Mouse (Mus musculus) erythroblast, embryonic 14.5 days (primary cell): Measurements from ENCODE around the gene Atp6v0a4. TPM values are rescaled to one million over a fixed set of nuclear protein-coding genes. Genes with fewer than 3 reads are reported as not detected.

Source experiments
- H3K27me3 ChIP-seq: 2 replicates; pipeline ENCODE4 v1.6.1; 2012; ENCODE audit warnings: inconsistent platforms; ENCODE audit not compliant: control insufficient read depth
- H3K36me3 ChIP-seq: 2 replicates; pipeline ENCODE4 v1.6.1; 2012; ENCODE audit warnings: mild to moderate bottlenecking, inconsistent platforms; ENCODE audit not compliant: control insufficient read depth
- H3K4me1 ChIP-seq: 2 replicates; pipeline ENCODE4 v1.6.1; 2012; ENCODE audit warnings: inconsistent platforms; ENCODE audit not compliant: control insufficient read depth
- H3K4me3 ChIP-seq: replicated peaks from 2 replicates; pipeline ENCODE3; 2012; ENCODE audit warnings: moderate library complexity, mild to moderate bottlenecking, inconsistent platforms
- H3K9me3 ChIP-seq: 2 replicates; pipeline ENCODE4 v1.6.1; 2012; ENCODE audit warnings: low read length, inconsistent platforms, mixed read lengths; ENCODE audit not compliant: control insufficient read depth
- GATA1 ChIP-seq: IDR thresholded peaks from 2 replicates; pipeline ENCODE4 v1.6.1; 2012; ENCODE audit warnings: low read length, inconsistent platforms, mixed read lengths
- TAL1 ChIP-seq: IDR thresholded peaks from 3 replicates; pipeline ENCODE4 v1.6.1; 2012; ENCODE audit warnings: low read length, inconsistent platforms, mixed read lengths
- polyA plus RNA-seq: library from polyadenylated mRNA; stranded (reverse); fragments of >175 nt; gene quantifications from 2 replicates; pipeline ENCODE4 v1.2.3, GENCODE M21; 2012

Gene Atp6v0a4
- polyA plus RNA-seq, 1 experiment, result not detected

DNA sequence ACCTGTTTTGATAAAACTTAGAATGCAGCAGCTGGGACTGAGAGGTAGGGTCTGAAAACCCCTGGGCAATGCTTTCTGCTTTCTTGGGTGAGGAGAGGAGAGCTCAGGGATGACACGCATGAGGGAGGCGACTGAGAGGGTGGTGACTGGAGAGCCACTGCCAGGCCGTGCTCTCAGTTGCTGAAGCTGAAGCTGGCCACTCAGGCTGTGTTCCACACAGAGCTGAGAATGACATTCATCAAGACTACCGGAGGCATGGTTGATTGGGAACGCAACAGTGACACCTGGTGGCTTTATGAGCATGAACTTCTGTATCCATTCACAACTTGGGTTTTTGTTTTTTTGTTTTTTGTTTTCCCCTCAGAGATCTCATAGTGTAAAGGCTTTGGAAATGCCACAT is 58.2 kb downstream of the Atp6v0a4 start:
- TF ChIP-seq TAL1 (no peak), GATA1 (no peak)
- Histone ChIP-seq H3K4me3 (no peak overlapping the region), H3K27me3 (no peaks in the 10 kb centered on the region), H3K9me3 (peaks cover 12% of the 10 kb centered on the region), H3K36me3 (no peaks in the 10 kb centered on the region), H3K4me1 (peaks cover 7% of the 10 kb centered on the region)

DNA sequence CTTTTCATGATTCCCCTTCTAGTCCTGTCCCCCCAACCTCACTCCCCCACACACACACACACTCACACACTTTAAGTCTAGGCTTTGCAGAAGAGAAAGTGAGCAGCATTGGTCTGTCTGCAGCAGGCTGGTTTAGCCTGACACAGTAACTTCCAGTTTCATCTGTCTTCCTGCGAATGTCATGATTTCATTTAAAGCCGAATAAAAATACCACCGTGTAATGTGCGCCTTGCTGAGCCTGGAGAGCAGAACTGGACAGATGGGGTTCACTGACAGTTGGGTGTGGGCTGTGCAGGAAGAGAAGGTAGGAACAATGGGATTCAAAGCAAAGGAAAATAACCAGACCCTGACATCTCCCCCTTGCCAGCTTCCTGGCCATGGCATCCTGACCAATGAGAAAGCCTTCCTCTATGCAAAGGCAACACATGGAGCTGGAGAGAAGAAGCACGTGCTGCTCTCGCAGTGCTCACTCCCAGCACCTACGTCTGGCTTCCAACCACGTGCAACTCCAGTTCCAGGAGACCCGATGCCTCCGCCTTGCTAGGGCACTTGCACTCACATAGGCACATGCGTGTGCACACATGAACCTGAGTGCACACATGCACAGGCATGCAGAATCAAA is 58.8 kb downstream of the Atp6v0a4 start:
- H3K9me3 ChIP-seq, result peaks cover 12% of the 10 kb centered on the region
- no peak for TF ChIP-seq GATA1
- H3K36me3 ChIP-seq, result no peaks in the 10 kb centered on the region
- H3K27me3 ChIP-seq, result no peaks in the 10 kb centered on the region
- H3K4me1 ChIP-seq, result peaks cover under 1% of the 10 kb centered on the region
- no peak overlapping the region for H3K4me3 ChIP-seq

DNA sequence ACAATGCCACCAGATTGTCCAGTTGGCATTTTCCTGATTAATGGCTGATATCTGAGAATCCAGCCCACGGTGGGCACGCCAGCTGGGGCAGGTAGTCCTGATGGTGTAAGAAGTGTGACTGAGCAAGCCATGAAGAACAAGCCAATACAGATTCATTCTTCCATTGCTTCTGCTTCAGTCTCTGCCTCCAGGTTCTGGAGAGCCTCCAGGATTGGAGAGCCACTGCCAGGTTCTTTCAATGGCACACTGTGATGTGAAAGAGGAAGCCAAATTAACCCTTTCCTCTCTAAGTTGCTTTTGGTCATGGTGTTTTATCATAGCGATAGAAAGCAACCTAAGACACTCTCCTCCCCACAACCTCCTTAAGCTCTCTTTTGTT is 59.3 kb downstream of the Atp6v0a4 start:
- no peaks in the 10 kb centered on the region for H3K27me3 ChIP-seq

DNA sequence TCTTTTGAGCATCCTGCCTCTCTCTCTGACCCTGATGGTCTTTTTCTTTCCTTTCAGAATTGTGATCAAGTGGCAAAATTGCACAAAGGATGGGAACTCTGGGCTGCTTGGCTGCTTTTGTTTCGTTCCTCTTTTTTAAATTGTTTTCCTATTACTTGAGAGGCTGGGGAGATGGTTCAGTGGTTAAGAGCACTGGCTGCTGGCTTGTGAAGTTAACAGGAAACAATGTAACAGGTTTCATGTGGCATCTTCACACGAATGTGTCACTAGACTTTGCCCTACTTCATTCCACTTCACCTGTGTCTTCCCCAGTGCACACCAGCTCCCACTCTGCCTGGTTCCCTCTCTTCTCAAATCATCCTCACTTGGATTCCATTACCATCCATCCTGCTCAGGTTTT is 59.8 kb downstream of the Atp6v0a4 start:
- no peaks in the 10 kb centered on the region for H3K27me3 ChIP-seq
- H3K4me3 ChIP-seq, result no peak overlapping the region
- H3K4me1 ChIP-seq, result no peaks in the 10 kb centered on the region
- TF ChIP-seq GATA1, result no peak
- TF ChIP-seq TAL1, result no peak
- H3K36me3 ChIP-seq, result no peaks in the 10 kb centered on the region
- H3K9me3 ChIP-seq, result peaks cover 12% of the 10 kb centered on the region

More for the DNA sequence above, 59.3 kb downstream of the Atp6v0a4 start:
- Histone ChIP-seq H3K9me3 (peaks cover 12% of the 10 kb centered on the region), H3K36me3 (no peaks in the 10 kb centered on the region), H3K4me3 (no peak overlapping the region), H3K4me1 (no peaks in the 10 kb centered on the region)
- TF ChIP-seq TAL1 (no peak), GATA1 (no peak)

DNA sequence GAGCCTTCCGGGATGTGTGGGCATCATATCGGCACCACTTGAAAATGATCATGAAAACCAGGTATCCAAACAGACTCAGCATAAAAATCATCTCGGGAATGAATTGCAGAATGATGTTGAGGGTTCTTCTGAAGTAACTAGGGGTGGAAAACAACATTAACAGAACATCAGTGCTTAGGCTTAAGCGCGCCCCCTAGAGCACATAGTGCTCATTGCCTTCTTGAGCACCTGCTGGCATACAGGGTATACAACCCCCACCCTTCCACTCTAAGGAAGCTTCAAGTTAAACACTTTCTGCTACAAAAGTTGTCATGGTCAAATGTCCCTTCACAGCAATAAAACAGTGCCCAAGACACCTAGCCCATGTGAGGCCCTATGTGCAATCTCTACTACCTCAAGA is 65.6 kb downstream of the Atp6v0a4 start:
- no peak for TF ChIP-seq TAL1
- no peaks in the 10 kb centered on the region for H3K4me1 ChIP-seq
- H3K4me3 ChIP-seq, result no peak overlapping the region
- H3K36me3 ChIP-seq, result no peaks in the 10 kb centered on the region
- peaks cover 12% of the 10 kb centered on the region for H3K9me3 ChIP-seq
- H3K27me3 ChIP-seq, result no peaks in the 10 kb centered on the region

DNA sequence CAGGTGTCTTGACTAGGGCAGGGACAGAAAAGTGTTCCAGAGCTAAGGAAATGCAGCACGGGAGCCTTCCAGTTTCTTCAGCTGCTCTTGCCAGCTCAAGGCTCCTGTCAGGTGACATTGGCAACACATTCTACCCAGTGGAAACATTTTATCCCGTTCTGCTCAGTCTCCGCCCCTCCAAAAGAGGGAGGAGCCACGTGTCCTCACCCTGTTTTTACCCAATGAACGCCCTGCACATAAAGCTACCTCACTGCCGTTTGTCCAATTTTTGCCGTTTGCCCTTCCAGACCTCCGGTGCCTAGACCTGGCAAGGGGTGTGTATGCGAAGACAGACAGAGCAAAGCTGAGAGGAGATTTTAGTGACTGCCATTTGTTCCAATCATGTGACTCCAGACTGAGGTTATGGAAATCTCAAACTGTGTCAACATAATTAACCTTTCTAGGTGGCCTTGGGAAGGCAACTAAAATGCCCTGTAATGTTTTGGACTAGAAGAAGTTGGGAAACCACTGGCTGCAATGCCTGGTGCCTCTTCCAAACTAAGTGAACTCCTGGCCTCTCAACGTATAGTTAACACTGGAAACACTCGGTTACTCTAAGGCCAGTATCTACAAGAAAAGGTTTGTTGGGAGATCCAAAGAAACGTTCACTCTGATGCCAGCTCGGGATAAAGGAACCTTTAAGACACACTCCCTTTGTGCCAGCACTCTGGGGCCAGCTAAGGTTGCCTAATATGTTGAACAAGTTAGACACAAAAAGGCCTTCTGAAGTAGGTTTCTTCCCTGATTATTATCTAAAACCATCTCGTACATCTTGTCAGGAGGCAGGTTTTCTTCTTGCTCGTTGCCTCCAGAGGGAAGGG is 68.7 kb downstream of the Atp6v0a4 start:
- TF ChIP-seq GATA1 (no peak), TAL1 (no peak)
- Histone ChIP-seq H3K4me1 (no peaks in the 10 kb centered on the region), H3K4me3 (no peak overlapping the region), H3K36me3 (no peaks in the 10 kb centered on the region), H3K27me3 (no peaks in the 10 kb centered on the region), H3K9me3 (no peaks in the 10 kb centered on the region)

DNA sequence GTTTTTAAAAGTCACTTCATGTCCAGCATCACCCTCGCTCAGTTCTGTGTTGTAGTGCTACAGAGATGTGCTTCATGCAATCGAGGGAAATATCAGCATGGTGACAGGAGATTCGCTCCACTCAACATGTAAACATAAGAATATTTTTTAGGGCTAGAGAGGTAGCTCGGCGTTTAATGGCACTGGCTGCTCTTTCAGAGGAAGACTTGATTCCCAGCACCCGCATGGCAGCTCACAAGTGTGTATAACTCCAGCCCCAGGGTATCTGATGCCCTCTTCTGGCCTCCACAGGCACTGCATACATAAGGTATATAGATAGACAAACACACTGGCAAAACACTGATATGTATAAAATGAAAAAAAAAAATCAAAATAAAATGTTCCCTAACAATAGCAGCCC is 74.8 kb downstream of the Atp6v0a4 start:
- no peak for TF ChIP-seq GATA1
- no peak for TF ChIP-seq TAL1

DNA sequence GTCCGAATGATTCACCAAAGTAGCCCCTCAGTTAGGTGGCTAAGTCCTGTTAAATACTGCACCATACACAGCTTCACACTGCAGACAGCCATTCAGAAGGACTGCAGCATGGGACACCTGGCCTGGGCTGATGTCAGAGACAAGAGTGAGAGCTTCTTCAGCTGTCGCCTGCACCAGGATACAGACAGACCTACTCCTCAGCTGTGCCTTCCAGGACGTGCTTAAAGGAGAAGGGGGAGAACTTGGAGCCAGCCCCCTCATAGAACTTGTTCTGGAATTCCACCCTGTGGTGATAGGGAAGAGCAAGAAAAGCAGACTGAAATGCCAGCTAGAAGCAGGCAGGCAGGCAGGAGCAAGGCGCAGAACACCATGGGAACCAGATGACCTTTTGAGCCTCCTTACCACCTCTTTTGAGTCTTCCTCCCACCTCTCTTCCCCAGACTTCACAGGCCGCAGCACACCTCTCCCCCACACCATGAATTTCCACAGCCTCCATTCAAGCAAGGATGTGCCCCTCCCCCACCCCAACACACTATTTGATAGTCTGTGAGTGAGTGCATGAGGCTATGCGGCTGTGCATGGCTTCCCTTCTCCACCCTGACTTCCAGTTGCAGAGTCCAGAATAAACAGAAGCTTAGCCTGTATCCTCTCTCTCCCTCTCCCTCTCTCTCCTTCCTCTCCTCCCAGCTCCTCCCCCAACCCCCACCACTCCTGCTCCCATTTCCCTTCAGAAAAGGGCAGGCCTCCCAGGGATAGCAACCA is 75.4 kb downstream of the Atp6v0a4 start:
- Histone ChIP-seq H3K4me3 (no peak overlapping the region), H3K36me3 (no peaks in the 10 kb centered on the region), H3K4me1 (no peaks in the 10 kb centered on the region), H3K9me3 (no peaks in the 10 kb centered on the region), H3K27me3 (no peaks in the 10 kb centered on the region)
- TF ChIP-seq TAL1 (no peak), GATA1 (no peak)

More for the DNA sequence above, 74.8 kb downstream of the Atp6v0a4 start:
- H3K4me1 ChIP-seq, result no peaks in the 10 kb centered on the region
- no peak overlapping the region for H3K4me3 ChIP-seq
- no peaks in the 10 kb centered on the region for H3K9me3 ChIP-seq
- no peaks in the 10 kb centered on the region for H3K27me3 ChIP-seq
- no peaks in the 10 kb centered on the region for H3K36me3 ChIP-seq

DNA sequence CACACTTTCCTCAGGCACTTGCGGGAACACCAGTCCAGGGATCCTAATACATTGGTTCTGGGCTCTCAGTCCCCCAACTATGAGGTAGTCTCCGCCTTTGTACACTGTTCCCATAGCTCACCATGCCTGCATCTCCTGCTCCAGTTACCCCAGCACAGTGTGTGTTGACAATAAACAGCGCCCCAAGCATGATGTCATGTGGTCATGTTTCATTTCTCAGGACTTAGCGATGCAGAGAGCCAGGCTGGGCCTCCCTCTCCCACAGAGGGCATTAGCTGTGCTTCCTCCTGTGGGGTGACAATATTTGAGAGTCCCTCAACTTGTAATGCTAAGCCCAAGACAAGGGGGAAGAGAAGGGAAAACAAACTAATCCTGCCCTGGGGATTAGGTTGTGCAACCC is 76.4 kb downstream of the Atp6v0a4 start:
- Histone ChIP-seq H3K9me3 (no peaks in the 10 kb centered on the region), H3K36me3 (no peaks in the 10 kb centered on the region), H3K4me1 (no peaks in the 10 kb centered on the region), H3K4me3 (no peak overlapping the region), H3K27me3 (no peaks in the 10 kb centered on the region)
- TF ChIP-seq GATA1 (no peak), TAL1 (no peak)
